Mouse (Mus musculus) spleen, postnatal 36 days (tissue): ENCODE measurements around the gene Elovl5.

Experiments used
- DNase-seq, 2 experiments: peaks; one replicate each; pipeline ENCODE4 v3.0.0; 2022; ENCODE audit warnings: low spot score in 2 of 2, mixed read lengths in 1 of 2

Elovl5 gene

DNA sequence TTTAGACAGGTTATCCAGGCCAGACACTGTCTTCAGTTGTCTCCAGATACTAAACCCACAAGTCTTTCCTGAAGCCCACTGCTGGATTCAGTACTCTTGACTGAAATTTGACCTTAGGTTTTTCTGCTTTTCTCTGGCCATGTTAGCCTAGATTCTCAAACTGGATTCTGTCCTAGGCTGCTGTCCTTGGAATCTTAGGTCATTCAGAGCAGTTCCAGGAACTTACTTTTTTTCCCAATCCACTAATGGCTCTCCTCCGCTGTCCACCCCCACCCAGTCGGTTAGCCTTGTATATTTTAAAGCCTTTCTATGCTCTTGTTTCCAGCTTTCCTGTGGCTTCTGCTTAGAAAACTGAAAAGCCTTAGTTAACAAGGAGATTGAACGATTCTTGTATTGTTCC, 37.8 kb downstream of the Elovl5 start:
- no peak for DNase-seq

DNA sequence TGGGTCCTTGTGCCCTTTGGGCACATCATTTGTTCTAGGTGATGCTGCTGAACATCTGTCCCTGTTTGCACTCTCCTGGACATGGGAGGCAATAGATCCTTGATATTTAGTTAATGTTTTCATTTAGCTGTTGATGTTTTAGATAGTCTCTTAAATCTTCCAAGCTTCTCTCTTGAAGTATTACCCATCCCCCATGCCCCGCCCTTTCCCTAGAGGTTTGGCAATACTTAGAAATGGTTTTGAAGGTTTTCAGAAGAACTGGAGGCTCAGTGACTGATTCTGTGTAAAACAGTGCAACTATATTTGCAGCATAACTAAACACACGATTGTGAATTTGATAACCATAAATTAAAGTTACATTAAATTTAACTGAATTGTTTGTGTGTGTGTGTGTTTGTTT, 38.3 kb downstream of the Elovl5 start:
- DNase-seq = no peak

DNA sequence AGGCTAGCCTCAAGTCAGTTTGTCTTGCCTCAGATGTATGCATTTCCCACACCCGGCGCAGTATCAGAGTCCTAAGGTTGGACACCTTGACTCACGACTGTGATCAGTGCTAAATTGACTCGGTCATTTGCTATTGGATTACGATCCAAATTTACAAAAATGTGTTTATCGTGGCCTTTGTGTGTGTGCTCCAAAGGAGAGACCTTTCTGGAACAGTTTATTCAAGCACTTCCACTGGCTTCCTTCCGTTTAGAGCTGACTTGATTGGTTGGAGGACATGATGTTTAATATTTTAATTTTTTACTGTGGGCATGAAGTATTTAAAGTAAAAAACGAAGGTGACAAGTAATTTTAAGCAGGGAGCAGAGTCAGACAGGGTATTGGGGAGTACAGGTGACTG, 38.8 kb downstream of the Elovl5 start:
- DNase-seq = no peak

GRCm38 (mm10) chr9:77958327-77958726, 41.2 kb downstream of the Elovl5 start:
- DNase-seq = no peak

GRCm38 (mm10) chr9:77959759-77960158, 42.6 kb downstream of the Elovl5 start:
- DNase-seq = no peak

GRCm38 (mm10) chr9:77961350-77961749, 44.2 kb downstream of the Elovl5 start:
- peak in 1 of 2 experiments; percentile 15 for DNase-seq

GRCm38 (mm10) chr9:77964084-77964483, 46.9 kb downstream of the Elovl5 start:
- no peak for DNase-seq

- no peak for DNase-seq
Measured at GRCm38 (mm10) chr9:77965287-77965686, 48.1 kb downstream of the Elovl5 start.

DNA sequence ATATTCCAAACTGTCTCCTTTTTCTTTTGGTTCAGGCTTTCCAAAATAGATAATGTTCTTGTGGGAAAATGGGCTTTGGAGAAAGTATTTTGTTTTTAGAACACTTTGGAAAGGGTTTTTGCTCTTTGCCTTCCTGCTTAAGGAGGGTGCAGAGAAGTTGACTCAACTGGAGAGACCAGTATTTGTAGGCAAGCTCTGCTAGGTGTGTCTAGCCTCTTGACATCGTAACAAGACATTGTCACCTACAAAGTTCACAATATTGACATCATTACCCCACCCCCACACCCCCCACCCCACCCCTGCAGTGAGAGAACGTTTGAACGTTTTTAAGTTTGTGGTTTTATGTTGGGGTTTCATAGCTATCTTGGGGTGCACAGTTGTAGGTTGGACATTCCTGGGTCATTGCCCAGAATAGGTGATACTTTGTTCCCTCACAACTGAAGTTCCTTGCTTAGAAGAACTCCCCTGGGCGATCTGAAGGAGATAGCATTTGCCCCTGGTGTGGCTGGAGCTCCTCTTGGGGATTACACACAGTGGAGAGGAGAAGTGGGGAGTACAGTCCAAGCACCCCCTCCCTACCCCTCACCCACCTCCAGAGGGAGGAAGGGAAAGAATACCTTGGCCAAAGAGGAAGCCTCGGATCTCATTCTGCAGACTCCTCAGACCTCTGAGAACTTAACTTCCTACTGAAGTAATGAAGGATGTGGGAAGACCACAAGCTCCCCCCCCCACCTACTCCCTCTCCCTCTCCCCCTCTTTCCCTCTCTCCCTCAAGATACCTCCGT, 48.8 kb downstream of the Elovl5 start:
- DNase-seq = no peak

GRCm38 (mm10) chr9:77966861-77967260, 49.7 kb downstream of the Elovl5 start:
- DNase-seq = no peak

- DNase-seq = no peak
Measured at GRCm38 (mm10) chr9:77967584-77968163, 50.5 kb downstream of the Elovl5 start.

DNA sequence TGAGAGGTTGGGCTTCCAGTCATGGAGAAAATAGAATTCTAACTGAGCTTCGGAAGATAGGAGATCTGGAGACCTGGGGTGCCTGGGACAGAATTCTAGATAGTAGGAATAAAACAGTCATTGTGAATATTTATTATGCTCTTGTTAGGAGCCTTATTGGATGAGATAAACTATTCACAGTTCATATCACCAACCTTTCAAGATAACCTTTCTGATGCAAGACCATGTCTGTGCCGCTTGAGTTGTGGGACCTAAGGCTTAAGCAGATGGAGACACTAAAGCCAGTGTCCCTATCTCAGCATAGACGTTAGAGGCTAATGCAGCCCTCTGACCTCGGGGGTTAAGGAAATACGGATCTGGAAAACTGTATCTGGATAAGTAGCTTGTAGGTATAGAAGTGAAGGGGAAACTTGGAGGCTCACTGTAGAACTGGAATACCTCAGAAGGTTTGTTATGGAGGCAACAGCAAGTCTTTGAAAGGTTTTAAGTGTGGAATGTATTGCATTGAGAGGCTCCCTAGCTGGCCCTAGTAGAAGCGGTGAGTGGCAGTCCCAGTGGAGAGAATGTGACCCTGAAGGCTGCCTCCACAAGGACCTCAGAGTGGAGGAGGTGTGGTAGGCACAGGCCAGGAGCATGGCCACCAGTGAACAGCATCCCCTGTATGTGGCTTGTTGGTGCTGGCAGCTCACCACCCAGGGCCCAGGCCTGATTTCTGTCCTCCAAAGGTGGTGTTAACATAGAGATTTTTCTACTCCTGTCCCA, 52.2 kb downstream of the Elovl5 start:
- no peak for DNase-seq

- no peak for DNase-seq
Measured at GRCm38 (mm10) chr9:77979000-77979399, 61.8 kb downstream of the Elovl5 start.

GRCm38 (mm10) chr9:77982616-77983015, 65.5 kb downstream of the Elovl5 start:
- no peak for DNase-seq

DNA sequence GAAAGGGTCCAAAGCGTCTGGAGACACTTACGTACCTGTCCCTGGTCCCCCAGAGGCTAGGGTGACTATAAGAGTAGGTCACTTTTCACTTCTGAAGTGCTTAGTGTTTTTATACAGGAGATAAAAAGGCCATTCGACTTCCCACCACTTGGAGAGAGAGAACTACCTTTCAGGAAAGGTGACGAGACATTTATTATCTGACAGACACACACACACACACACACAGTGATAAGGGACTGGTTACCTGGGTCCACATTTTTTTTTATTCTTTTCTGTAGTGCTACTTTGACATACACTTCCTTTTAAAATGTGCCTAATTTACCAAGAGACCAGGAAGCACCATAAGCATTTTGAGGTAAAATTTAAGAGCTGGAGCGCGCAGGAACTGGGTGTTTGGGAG, 66.4 kb downstream of the Elovl5 start:
- DNase-seq = no peak

DNA sequence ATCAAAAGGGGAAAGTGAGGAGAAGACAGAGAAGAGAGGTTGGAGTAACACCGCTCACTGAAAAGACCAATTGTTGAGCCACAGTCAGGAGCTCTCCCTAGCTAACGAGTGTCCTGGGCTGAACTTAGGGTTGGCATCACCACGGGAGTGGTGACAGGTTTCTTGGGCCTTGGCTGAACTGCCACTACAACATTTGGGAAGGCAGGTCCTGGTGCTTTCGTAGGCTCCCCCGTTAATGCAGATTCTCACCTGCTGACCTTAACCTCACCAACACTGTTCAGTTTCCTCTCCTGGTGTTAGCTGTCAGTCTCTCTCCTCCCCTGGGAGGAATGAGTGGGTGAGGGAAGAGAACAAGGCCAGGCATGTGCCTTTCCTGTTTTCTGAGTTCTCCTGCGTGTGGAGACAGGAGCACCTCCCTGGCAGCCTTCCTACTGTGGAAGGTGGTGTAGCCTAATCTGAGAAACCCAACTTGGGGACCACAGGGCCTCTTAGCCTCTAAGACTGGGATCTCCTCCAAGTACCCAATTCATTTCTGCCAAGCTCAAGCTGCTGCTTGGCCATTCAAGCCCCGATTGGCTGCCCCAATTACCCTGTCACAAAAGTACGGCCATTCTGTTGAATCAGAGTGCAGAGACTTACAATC, 69.1 kb downstream of the Elovl5 start:
- DNase-seq = no peak

- DNase-seq = no peak
Measured at GRCm38 (mm10) chr9:77989626-77990025, 72.5 kb downstream of the Elovl5 start.

DNA sequence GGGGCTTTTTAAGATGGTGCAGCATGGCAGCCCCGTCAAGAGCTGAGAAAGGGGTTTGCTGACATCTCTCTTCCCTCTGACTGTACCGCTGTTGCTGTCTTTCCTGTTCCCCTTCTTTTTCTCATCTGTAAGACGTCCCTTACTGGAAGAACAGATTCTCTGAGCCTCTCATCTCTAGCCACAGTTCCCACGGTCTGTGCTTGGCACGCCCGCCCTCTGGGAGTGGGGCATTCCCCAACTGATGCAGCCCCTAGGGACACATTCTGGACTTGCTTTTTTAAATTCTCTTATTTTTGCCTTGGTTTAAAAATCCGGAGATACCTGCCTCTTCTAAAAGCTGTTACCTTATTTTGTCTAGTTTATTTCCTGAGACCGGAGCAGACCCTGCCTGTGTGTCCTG, 73.1 kb downstream of the Elovl5 start:
- DNase-seq = no peak

DNA sequence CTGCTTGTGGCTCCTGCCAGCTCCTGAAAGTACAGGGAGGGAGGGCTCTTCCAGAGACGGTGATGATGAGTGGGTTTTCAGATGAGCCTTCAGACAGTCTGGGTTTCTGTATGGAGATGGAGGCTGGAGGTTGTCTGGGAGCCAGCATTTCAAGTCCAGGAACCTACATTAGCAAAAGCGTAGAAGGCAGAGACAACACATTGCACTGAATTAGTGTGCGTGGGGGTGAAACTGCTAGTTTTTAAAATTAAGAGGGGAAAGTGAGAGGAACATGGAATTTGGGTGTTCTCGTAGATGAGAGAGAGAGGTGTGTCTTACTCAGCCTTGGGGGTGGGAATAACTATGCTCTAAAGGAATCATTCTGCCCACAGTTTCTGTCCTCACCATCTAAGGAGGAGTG, 74.5 kb downstream of the Elovl5 start:
- no peak for DNase-seq

DNA sequence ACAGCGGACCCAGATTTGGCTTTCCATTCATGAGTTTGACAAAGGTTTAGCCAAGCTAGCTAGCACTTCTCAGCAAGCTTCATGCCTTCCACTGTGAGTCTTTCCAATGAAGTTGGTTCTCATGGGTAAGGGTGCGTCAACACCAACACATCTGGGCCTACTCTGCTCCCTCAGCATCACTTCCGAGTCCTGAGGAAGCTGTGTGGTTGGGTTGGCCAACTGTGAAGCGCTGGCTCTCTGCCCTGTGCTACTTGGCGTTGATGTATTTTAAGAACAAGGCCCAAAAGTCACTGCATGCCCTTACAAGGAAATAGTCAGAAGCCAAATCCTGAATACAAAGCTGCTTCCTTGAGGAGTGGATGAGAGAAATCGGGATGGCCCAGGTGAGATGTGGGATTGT, 75.1 kb downstream of the Elovl5 start:
- DNase-seq = peak in 1 of 2 experiments; percentile 14

DNA sequence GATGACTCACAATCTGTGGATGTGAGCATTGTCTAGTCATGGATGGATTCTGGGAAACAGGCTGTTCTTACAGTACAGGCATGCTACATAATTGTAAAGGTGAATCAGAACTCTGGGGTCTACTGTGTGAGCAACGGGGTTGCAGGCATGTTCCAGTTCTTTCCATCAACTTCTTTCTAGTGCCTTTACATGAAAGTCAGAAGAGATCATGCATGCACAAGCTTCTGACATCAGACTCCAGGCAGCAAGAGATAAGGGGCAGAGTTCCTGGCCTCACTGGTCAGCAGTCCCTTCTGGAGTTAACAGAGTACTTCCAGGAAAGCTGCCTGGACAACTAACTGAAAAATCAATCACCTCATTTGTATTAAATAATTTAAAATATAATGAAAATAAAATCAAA, 75.9 kb downstream of the Elovl5 start:
- no peak for DNase-seq

GRCm38 (mm10) chr9:77993538-77994255, 76.5 kb downstream of the Elovl5 start:
- peak in 1 of 2 experiments; percentile 33 for DNase-seq
